Mouse (Mus musculus): ENCODE measurements at regions not wholly inside any gene's neighbourhood (a gene's known extent, or its start where the extent isn't known, plus 50 kb on each side); places are given as distances from the start of the nearest gene placed in this dataset.

DNA sequence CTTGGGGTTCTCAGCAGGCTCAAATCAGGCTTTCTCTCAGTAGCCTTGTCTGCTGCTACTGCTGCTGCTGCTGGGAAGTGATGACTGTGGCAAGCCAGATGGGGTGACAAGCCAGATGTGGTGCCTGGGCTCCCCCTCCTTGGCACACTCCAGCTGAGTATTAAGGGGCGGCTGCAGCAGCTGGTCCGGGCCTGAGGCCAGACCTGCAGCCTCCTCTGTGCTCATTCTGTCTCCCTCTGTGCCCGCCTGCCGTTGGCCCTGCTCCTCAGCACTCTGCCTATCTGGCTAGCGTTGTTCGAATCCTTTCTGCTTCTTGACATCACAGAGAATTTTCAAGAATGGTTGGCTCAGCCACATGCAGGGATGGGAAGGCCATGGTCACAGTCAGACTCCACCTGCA lies 139.6 kb upstream of the Mgmt start:
- TF ChIP-seq POLR2A (IDR thresholded peaks at IDR 0.05; ENCODE audit: borderline replicate concordance, extremely low read depth, low read depth, low read length) (no peak), CTCF (IDR thresholded peaks at IDR 0.05; ENCODE audit: insufficient read depth, low read length) (no peak)

Data from lung, adult 2 months (tissue).